10 mouse cellular contexts compared by ENCODE assay signal in the genomic region with DNA sequence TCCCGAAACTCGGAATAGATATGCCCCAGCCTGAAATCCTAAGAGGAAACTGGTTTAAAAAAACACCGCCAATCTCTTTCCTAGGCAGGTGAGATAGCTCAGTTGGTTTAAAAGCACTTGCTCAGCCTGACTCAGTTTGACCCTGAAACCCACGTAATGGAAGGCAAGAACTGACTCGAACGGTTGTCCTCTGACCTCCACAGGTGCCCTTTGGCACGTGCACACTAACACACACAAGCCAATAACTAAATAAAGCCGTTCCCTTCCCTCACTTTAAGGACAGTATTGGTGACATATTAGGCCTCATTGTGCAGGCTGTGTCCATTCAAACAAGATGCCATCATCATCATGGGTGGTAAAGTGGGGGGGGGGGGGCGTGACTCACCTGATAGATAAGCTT.
DNase-seq lines count a peak whose midpoint lies in the region; ATAC-seq and TF ChIP-seq lines count a peak whose summit lies in the region.
"Had no signal": no experiment of that assay in that cellular context is flagged by ENCODE, and none has a peak within 500 bp of the region (broad histone marks: within the 10 kb centered on the region; RNA-seq: fewer than 3 reads in every experiment).

No protein-coding gene starts in this region.

- peak overlapping the region; percentile 57 for H3K9ac ChIP-seq in embryonic facial prominence, embryonic 14.5 days (ENCODE audit: low read depth, low read length)
- 0 out of 2 replicates have a peak overlapping the region, but pooled peaks have one; percentile 39 for H3K9ac ChIP-seq in intestine, embryonic 15.5 days
- no peak overlapping the region for H3K9ac ChIP-seq in midbrain, embryonic 15.5 days

- no peak for ATAC-seq in embryonic facial prominence, embryonic 14.5 days (ENCODE audit: low read depth)
- ATAC-seq in intestine, embryonic 15.5 days, result no peak
- no peak for ATAC-seq in midbrain, embryonic 15.5 days (replicated peaks)

- DNase-seq in kidney, adult 2 months, result peak; percentile 41
- DNase-seq in kidney, postnatal 10 days, result no peak
- no peak for DNase-seq in embryonic facial prominence, embryonic 14.5 days (ENCODE audit: low spot score)
- no peak for DNase-seq in cerebellum, postnatal 14 days
- no peak for DNase-seq in gastrocnemius, adult 8-10 months (ENCODE audit: low spot score in 2 of 2)
- no peak for DNase-seq in testis, postnatal 14 days (ENCODE audit: low spot score)
- DNase-seq: adrenal gland, postnatal 14 days; cerebellum, postnatal 36 days had no signal

- no peaks in the 10 kb centered on the region; the same call in 1 of the 2 replicates for H3K36me3 ChIP-seq in kidney, adult 2 months (ENCODE audit: control insufficient read depth, insufficient read depth, low read length)
- no peaks in the 10 kb centered on the region for H3K36me3 ChIP-seq in embryonic facial prominence, embryonic 14.5 days (ENCODE audit: control insufficient read depth, insufficient read depth, low read length)
- H3K36me3 ChIP-seq in intestine, embryonic 15.5 days, result no peaks in the 10 kb centered on the region
- H3K36me3 ChIP-seq in midbrain, embryonic 15.5 days (replicated peaks), result no peaks in the 10 kb centered on the region; the same call in 1 of the 2 replicates

- no peak for TF ChIP-seq POLR2A in kidney, adult 2 months (IDR thresholded peaks at IDR 0.05; ENCODE audit: low read depth, low read length)

- H3K4me2 ChIP-seq in embryonic facial prominence, embryonic 14.5 days (ENCODE audit: low read depth, low read length), result peak overlapping the region; percentile 49
- peak overlapping the region; percentile 69 for H3K4me2 ChIP-seq in intestine, embryonic 15.5 days (replicated peaks)
- H3K4me2 ChIP-seq in midbrain, embryonic 15.5 days, result peak overlapping the region; percentile 26; the same call in 1 of the 2 replicates

- 22% methylated on average over 9 of the region's 9 CpGs for WGBS in kidney, adult 2 months
- 5% methylated on average over 9 of the region's 9 CpGs for WGBS in embryonic facial prominence, embryonic 14.5 days
- 7% methylated on average over 9 of the region's 9 CpGs for WGBS in intestine, embryonic 15.5 days
- WGBS in midbrain, embryonic 15.5 days, result 7% methylated on average over 9 of the region's 9 CpGs

- no peaks in the 10 kb centered on the region for H3K27me3 ChIP-seq in kidney, adult 2 months (replicated peaks; ENCODE audit: control insufficient read depth, insufficient read depth, low read length)
- H3K27me3 ChIP-seq in embryonic facial prominence, embryonic 14.5 days (replicated peaks; ENCODE audit: control insufficient read depth, insufficient read depth, low read length), result no peaks in the 10 kb centered on the region
- no peaks in the 10 kb centered on the region for H3K27me3 ChIP-seq in intestine, embryonic 15.5 days (replicated peaks)
- H3K27me3 ChIP-seq in midbrain, embryonic 15.5 days (replicated peaks), result no peaks in the 10 kb centered on the region

- TF ChIP-seq CTCF in kidney, adult 2 months (conservative IDR thresholded peaks at IDR 0.05; ENCODE audit: insufficient read depth, insufficient read length, low read depth, low read length), result no peak

- peak overlapping the region; percentile 67 for H3K4me3 ChIP-seq in kidney, adult 2 months (ENCODE audit: insufficient read depth, low read depth, low read length)
- H3K4me3 ChIP-seq in embryonic facial prominence, embryonic 14.5 days (ENCODE audit: low read depth, low read length), result peak overlapping the region; percentile 23; the same call in 1 of the 2 replicates
- peak overlapping the region; percentile 38 for H3K4me3 ChIP-seq in intestine, embryonic 15.5 days (replicated peaks)
- no peak overlapping the region for H3K4me3 ChIP-seq in midbrain, embryonic 15.5 days

- H3K27ac ChIP-seq in kidney, adult 2 months (ENCODE audit: insufficient read depth, low read depth, low read length), result peak overlapping the region; percentile 97
- H3K27ac ChIP-seq in embryonic facial prominence, embryonic 14.5 days (replicated peaks; ENCODE audit: low read depth, low read length), result peak overlapping the region; percentile 78
- peak overlapping the region; percentile 89 for H3K27ac ChIP-seq in intestine, embryonic 15.5 days
- no peak overlapping the region for H3K27ac ChIP-seq in midbrain, embryonic 15.5 days

- H3K4me1 ChIP-seq in kidney, adult 2 months (ENCODE audit: control insufficient read depth, insufficient read depth, low read length), result peaks cover 29% of the 10 kb centered on the region
- H3K4me1 ChIP-seq in embryonic facial prominence, embryonic 14.5 days (ENCODE audit: control insufficient read depth, insufficient read depth, low read length), result peaks cover 36% of the 10 kb centered on the region
- peaks cover 10% of the 10 kb centered on the region for H3K4me1 ChIP-seq in intestine, embryonic 15.5 days (replicated peaks)
- peaks cover 20% of the 10 kb centered on the region for H3K4me1 ChIP-seq in midbrain, embryonic 15.5 days

- no peaks in the 10 kb centered on the region for H3K9me3 ChIP-seq in embryonic facial prominence, embryonic 14.5 days (ENCODE audit: control insufficient read depth, low read length)
- H3K9me3 ChIP-seq in intestine, embryonic 15.5 days, result no peaks in the 10 kb centered on the region
- H3K9me3 ChIP-seq in midbrain, embryonic 15.5 days, result no peaks in the 10 kb centered on the region
